Mouse (Mus musculus) erythroblast, embryonic 14.5 days (primary cell): ENCODE results near the gene Brca1. TPM values are rescaled to one million over a fixed set of nuclear protein-coding genes. Genes with fewer than 3 reads are reported as not detected.
A peak's percentile ranks its signal among the peaks of the same experiment; 100 is the strongest.
"Not testable (repeated sequence)": the region's sequence is repeated elsewhere in the genome, so short reads cannot be mapped to it uniquely, and the experiment has no call there.

Experiments used
- H3K27me3 ChIP-seq: 2 replicates; pipeline ENCODE4 v1.6.1; 2012; ENCODE audit warnings: inconsistent platforms; ENCODE audit not compliant: control insufficient read depth
- H3K36me3 ChIP-seq: 2 replicates; pipeline ENCODE4 v1.6.1; 2012; ENCODE audit warnings: mild to moderate bottlenecking, inconsistent platforms; ENCODE audit not compliant: control insufficient read depth
- H3K4me1 ChIP-seq: 2 replicates; pipeline ENCODE4 v1.6.1; 2012; ENCODE audit warnings: inconsistent platforms; ENCODE audit not compliant: control insufficient read depth
- H3K4me3 ChIP-seq: replicated peaks from 2 replicates; pipeline ENCODE3; 2012; ENCODE audit warnings: moderate library complexity, mild to moderate bottlenecking, inconsistent platforms
- H3K9me3 ChIP-seq: 2 replicates; pipeline ENCODE4 v1.6.1; 2012; ENCODE audit warnings: low read length, inconsistent platforms, mixed read lengths; ENCODE audit not compliant: control insufficient read depth
- GATA1 ChIP-seq: IDR thresholded peaks from 2 replicates; pipeline ENCODE4 v1.6.1; 2012; ENCODE audit warnings: low read length, inconsistent platforms, mixed read lengths
- TAL1 ChIP-seq: IDR thresholded peaks from 3 replicates; pipeline ENCODE4 v1.6.1; 2012; ENCODE audit warnings: low read length, inconsistent platforms, mixed read lengths
- polyA plus RNA-seq: library from polyadenylated mRNA; stranded (reverse); fragments of >175 nt; gene quantifications from 2 replicates; pipeline ENCODE4 v1.2.3, GENCODE M21; 2012

The Brca1 gene
- 0.40 and 0.44 TPM in 2 replicates for polyA plus RNA-seq

GRCm38 (mm10) chr11:101551751-101552475, at the start of gene Brca1, which contains the start of gene Nbr1:
Gene Brca1, minus strand, starts transcription at chr11:101551955.
Gene Nbr1, plus strand, starts transcription at chr11:101552149.
- peaks cover 64% of the 10 kb centered on the region for H3K36me3 ChIP-seq
- H3K9me3 ChIP-seq: no peaks in the 10 kb centered on the region
- no peaks in the 10 kb centered on the region for H3K27me3 ChIP-seq
- TF ChIP-seq TAL1: no peak
- TF ChIP-seq GATA1: no peak
- peak within 1 kb of the TSS; percentile 73 for H3K4me3 ChIP-seq
- H3K4me1 ChIP-seq: peaks cover 47% of the 10 kb centered on the region

- Histone ChIP-seq H3K4me3 (no peak within 1 kb of the TSS), H3K36me3 (no peaks in the 10 kb centered on the region), H3K4me1 (peaks cover 1% of the 10 kb centered on the region), H3K27me3 (peaks cover 19% of the 10 kb centered on the region), H3K9me3 (no peaks in the 10 kb centered on the region)
- no peak for TF ChIP-seq TAL1
These were observed 47.4 kb upstream of the Brca1 start, which contains the start of gene Gm11634 for GRCm38 (mm10) chr11:101599156-101599555. Gene Gm11634, minus strand, starts transcription at chr11:101599256.

GRCm38 (mm10) chr11:101589989-101590624, 38.4 kb upstream of the Brca1 start:
- Histone ChIP-seq H3K9me3 (no peaks in the 10 kb centered on the region), H3K36me3 (peaks cover 26% of the 10 kb centered on the region), H3K27me3 (peaks cover under 1% of the 10 kb centered on the region; the same call in 1 of the 2 replicates), H3K4me3 (no peak overlapping the region), H3K4me1 (peaks cover 4% of the 10 kb centered on the region)
- TF ChIP-seq GATA1: no peak
- TF ChIP-seq TAL1: no peak

- peaks cover 30% of the 10 kb centered on the region for H3K36me3 ChIP-seq
These were observed 37.7 kb upstream of the Brca1 start for GRCm38 (mm10) chr11:101589444-101589843.

GRCm38 (mm10) chr11:101588868-101589267, 37.1 kb upstream of the Brca1 start:
- Histone ChIP-seq H3K36me3 (peaks cover 32% of the 10 kb centered on the region), H3K4me1 (peaks cover 7% of the 10 kb centered on the region)

More at GRCm38 (mm10) chr11:101589444-101589843, 37.7 kb upstream of the Brca1 start:
- no peak for TF ChIP-seq TAL1
- no peak for TF ChIP-seq GATA1
- H3K9me3 ChIP-seq: no peaks in the 10 kb centered on the region
- H3K4me3 ChIP-seq: no peak overlapping the region
- peaks cover 4% of the 10 kb centered on the region for H3K4me1 ChIP-seq
- no peaks in the 10 kb centered on the region for H3K27me3 ChIP-seq

GRCm38 (mm10) chr11:101587676-101588075, 35.9 kb upstream of the Brca1 start:
- H3K4me1 ChIP-seq: peaks cover 7% of the 10 kb centered on the region
- H3K36me3 ChIP-seq: peaks cover 32% of the 10 kb centered on the region
- H3K4me3 ChIP-seq: no peak overlapping the region
- TF ChIP-seq TAL1: no peak
- TF ChIP-seq GATA1: no peak
- no peaks in the 10 kb centered on the region for H3K9me3 ChIP-seq
- H3K27me3 ChIP-seq: no peaks in the 10 kb centered on the region

More at GRCm38 (mm10) chr11:101588868-101589267, 37.1 kb upstream of the Brca1 start:
- Histone ChIP-seq H3K4me3 (no peak overlapping the region), H3K27me3 (no peaks in the 10 kb centered on the region), H3K9me3 (no peaks in the 10 kb centered on the region)
- TF ChIP-seq GATA1: no peak
- no peak for TF ChIP-seq TAL1

GRCm38 (mm10) chr11:101585805-101586204, 34.0 kb upstream of the Brca1 start:
- Histone ChIP-seq H3K36me3 (peaks cover 45% of the 10 kb centered on the region), H3K4me3 (no peak overlapping the region), H3K9me3 (no peaks in the 10 kb centered on the region), H3K27me3 (no peaks in the 10 kb centered on the region), H3K4me1 (peaks cover 22% of the 10 kb centered on the region)
- no peak for TF ChIP-seq GATA1
- TF ChIP-seq TAL1: no peak

GRCm38 (mm10) chr11:101585031-101585430, 33.3 kb upstream of the Brca1 start:
- not testable (repeated sequence) for H3K27me3 ChIP-seq, H3K9me3 ChIP-seq, H3K4me3 ChIP-seq
- H3K36me3 ChIP-seq: peaks cover 48% of the 10 kb centered on the region
- peaks cover 21% of the 10 kb centered on the region for H3K4me1 ChIP-seq

- Histone ChIP-seq H3K36me3 (peaks cover 59% of the 10 kb centered on the region), H3K4me3 (no peak overlapping the region), H3K27me3 (no peaks in the 10 kb centered on the region), H3K4me1 (peaks cover 18% of the 10 kb centered on the region), H3K9me3 (no peaks in the 10 kb centered on the region)
- no peak for TF ChIP-seq TAL1
These were observed 31.4 kb upstream of the Brca1 start for GRCm38 (mm10) chr11:101583205-101583604.
